Mouse (Mus musculus) ES-E14 (cell line): ENCODE measurements around the gene A3galt2. TPM values are rescaled to one million over a fixed set of nuclear protein-coding genes. Genes with fewer than 3 reads are reported as not detected.

ENCODE experiments used
- DNase-seq: peaks from one replicate; pipeline ENCODE4 v3.0.0-alpha.2; 2013; ENCODE audit warnings: low read depth, low spot score
- H3K27ac ChIP-seq: 2 replicates; pipeline ENCODE4 v1.5.1; 2012; ENCODE audit warnings: low read depth, mild to moderate bottlenecking, low read length, moderate library complexity, mixed read lengths; ENCODE audit not compliant: poor library complexity, insufficient read depth, severe bottlenecking
- H3K36me3 ChIP-seq: 2 replicates; pipeline ENCODE4 v1.6.1; 2012; ENCODE audit warnings: mild to moderate bottlenecking, low read length, moderate library complexity, mixed read lengths; ENCODE audit not compliant: control insufficient read depth, poor library complexity, insufficient read depth, severe bottlenecking
- H3K4me1 ChIP-seq, 2 experiments: fragments of 150-350 bp in 1 of 2; sonication (generic) in 1 of 2; 2 replicates each; pipeline ENCODE4 v1.6.1; 2012; ENCODE audit warnings: low read length in 2 of 2, mild to moderate bottlenecking in 1 of 2, mixed read lengths in 1 of 2; ENCODE audit not compliant: control insufficient read depth in 2 of 2, insufficient read depth in 2 of 2, poor library complexity in 1 of 2
- H3K4me3 ChIP-seq, 2 experiments: fragments of 150-350 bp in 1 of 2; sonication (generic) in 1 of 2; 2 replicates each; pipeline ENCODE4 v1.5.1; 2012; ENCODE audit warnings: low read length in 2 of 2, low read depth in 1 of 2, mild to moderate bottlenecking in 1 of 2, mixed read lengths in 1 of 2; ENCODE audit not compliant: insufficient read depth in 1 of 2, poor library complexity in 1 of 2, severe bottlenecking in 1 of 2
- H3K9ac ChIP-seq: 2 replicates; pipeline ENCODE4 v1.6.1; 2012; ENCODE audit warnings: low read depth, mild to moderate bottlenecking, low read length, mixed read lengths; ENCODE audit not compliant: poor library complexity, insufficient read depth, severe bottlenecking
- H3K9me3 ChIP-seq: fragments of 150-350 bp; sonication (generic); 2 replicates; pipeline ENCODE4 v1.6.1; 2012; ENCODE audit warnings: low read depth, mild to moderate bottlenecking, low read length; ENCODE audit not compliant: control insufficient read depth, insufficient read depth
- CHD2 ChIP-seq: IDR thresholded peaks from 2 replicates; pipeline ENCODE4 v1.6.1; 2014; ENCODE audit warnings: mild to moderate bottlenecking, low read depth, low read length, inconsistent platforms
- HCFC1 ChIP-seq: IDR thresholded peaks from 2 replicates; pipeline ENCODE4 v1.6.1; 2012; ENCODE audit warnings: low read length, inconsistent platforms, borderline replicate concordance; ENCODE audit not compliant: insufficient read depth
- MAFK ChIP-seq: IDR thresholded peaks from 2 replicates; pipeline ENCODE4 v1.6.1; 2014; ENCODE audit warnings: mild to moderate bottlenecking, low read depth, low read length, inconsistent platforms; ENCODE audit not compliant: insufficient read depth
- ZC3H11A ChIP-seq: IDR thresholded peaks from 2 replicates; pipeline ENCODE4 v1.6.1; 2012; ENCODE audit warnings: low read depth, mild to moderate bottlenecking, inconsistent platforms, low read length, borderline replicate concordance
- ZNF384 ChIP-seq: IDR thresholded peaks from 2 replicates; pipeline ENCODE4 v1.6.1; 2012; ENCODE audit warnings: low read depth, low read length, inconsistent platforms
- in situ Hi-C, 2 experiments: fragments of 600-800 bp; cut with MboI; formaldehyde crosslinking; loops; one replicate each; pipeline ENCODE4 v1.15.1; 2025; ENCODE audit warnings: low sequenced_read_pairs in 2 of 2, inconsistent platforms in 1 of 2; ENCODE audit not compliant: unreplicated experiment in 2 of 2
- total RNA-seq: library from RNA; depleted of rRNA; stranded (reverse); fragments of 300-350 nt; gene quantifications from 2 replicates; pipeline ENCODE4 v1.2.3, GENCODE M21; 2012

Gene A3galt2
- total RNA-seq, 1 experiment, result 0.09 TPM

GRCm38 (mm10) chr4:128805150-128806042, 50.2 kb downstream of the A3galt2 start:
- in situ Hi-C loops, result no loop called here
- no peaks in the 10 kb centered on the region for H3K9me3 ChIP-seq
- TF ChIP-seq MAFK (0 out of 2 replicates have a peak, but pooled peaks have one; percentile 24), ZNF384 (no peak)
- peak overlapping the region; percentile 73 to 87 for H3K4me3 ChIP-seq
- no peak for DNase-seq
- H3K4me1 ChIP-seq, result peaks cover 0 to 2% of the 10 kb centered on the region in 2 experiments; a peak in 1 of 4 replicates
- H3K36me3 ChIP-seq, result no peaks in the 10 kb centered on the region
- H3K27ac ChIP-seq, result no peak overlapping the region
- peak overlapping the region; percentile 79 for H3K9ac ChIP-seq

GRCm38 (mm10) chr4:128806043-128806826, 51.1 kb downstream of the A3galt2 start, which contains the start of gene Zfp362:
Zfp362 (minus strand) TSS chr4:128806045.
- H3K36me3 ChIP-seq, result no peaks in the 10 kb centered on the region
- peak within 1 kb of the TSS; percentile 79 for H3K9ac ChIP-seq
- TF ChIP-seq MAFK, result no peak
- TF ChIP-seq ZNF384, result no peak
- TF ChIP-seq CHD2, result no peak
- no peak for TF ChIP-seq ZC3H11A
- TF ChIP-seq HCFC1, result no peak
- H3K4me1 ChIP-seq, result peaks cover 0 to 2% of the 10 kb centered on the region in 2 experiments; a peak in 1 of 4 replicates
- DNase-seq, result no peak
- peak within 1 kb of the TSS; percentile 73 to 87 for H3K4me3 ChIP-seq
- no peaks in the 10 kb centered on the region for H3K9me3 ChIP-seq
- in situ Hi-C loops, result no loop called here
- H3K27ac ChIP-seq, result no peak within 1 kb of the TSS

- Histone ChIP-seq H3K9ac (no peak overlapping the region), H3K27ac (no peak overlapping the region), H3K9me3 (no peaks in the 10 kb centered on the region), H3K4me1 (peaks cover 0 to 2% of the 10 kb centered on the region in 2 experiments; a peak in 1 of 4 replicates), H3K36me3 (no peaks in the 10 kb centered on the region), H3K4me3 (peak overlapping the region; percentile 70 to 73)
- in situ Hi-C loops, result no loop called here
- TF ChIP-seq CHD2 (no peak), MAFK (no peak), HCFC1 (no peak), ZC3H11A (no peak), ZNF384 (no peak)
- DNase-seq, result no peak
Observed at GRCm38 (mm10) chr4:128806827-128807179, 51.6 kb downstream of the A3galt2 start.

- Histone ChIP-seq H3K4me3 (peak overlapping the region; percentile 63 to 64), H3K9me3 (no peaks in the 10 kb centered on the region), H3K9ac (peak overlapping the region; percentile 69), H3K27ac (no peak overlapping the region), H3K4me1 (peaks cover 0 to 2% of the 10 kb centered on the region in 2 experiments; a peak in 1 of 4 replicates), H3K36me3 (no peaks in the 10 kb centered on the region)
- 0 out of 2 replicates have a peak, but pooled peaks have one; percentile 30 for TF ChIP-seq MAFK
- TF ChIP-seq ZC3H11A, result no peak
- TF ChIP-seq HCFC1, result peak; percentile 95
- TF ChIP-seq ZNF384, result no peak
- TF ChIP-seq CHD2, result peak; percentile 82; the same call in 1 of the 2 replicates
- peak; percentile 74 for DNase-seq
- in situ Hi-C loops, result no loop called here
Observed at GRCm38 (mm10) chr4:128811382-128812056, 56.4 kb downstream of the A3galt2 start.
